Mouse (Mus musculus) liver, embryonic 16.5 days (tissue): Measurements from ENCODE around the gene Nol4l. TPM values are rescaled to one million over a fixed set of nuclear protein-coding genes. Genes with fewer than 3 reads are reported as not detected.

Source experiments
- ATAC-seq: fragments of 200-750 bp; cut with Nextera tagmentation; 2 replicates; pipeline ENCODE4 v1.8.0; 2017; ENCODE audit warnings: low read depth, mild to moderate bottlenecking, moderate number of reproducible peaks, moderate library complexity
- H3K27ac ChIP-seq: fragments of 300-500 bp; sonication (generic); 2 replicates; pipeline ENCODE4 v1.5.1; 2014; ENCODE audit warnings: mild to moderate bottlenecking, low read length
- H3K27me3 ChIP-seq: fragments of 300-500 bp; sonication (generic); 2 replicates; pipeline ENCODE4 v1.6.1; 2014; ENCODE audit warnings: low read depth, low read length, mixed read lengths; ENCODE audit not compliant: control insufficient read depth, insufficient read depth
- H3K36me3 ChIP-seq: fragments of 300-500 bp; sonication (generic); 2 replicates; pipeline ENCODE4 v1.6.1; 2014; ENCODE audit warnings: mild to moderate bottlenecking; ENCODE audit not compliant: control insufficient read depth, insufficient read depth
- H3K4me1 ChIP-seq: fragments of 300-500 bp; sonication (generic); 2 replicates; pipeline ENCODE4 v1.6.1; 2014; ENCODE audit warnings: low read depth, low read length, mixed read lengths; ENCODE audit not compliant: control insufficient read depth
- H3K4me2 ChIP-seq: fragments of 300-500 bp; sonication (generic); 2 replicates; pipeline ENCODE4 v1.6.1; 2014; ENCODE audit warnings: low read depth, low read length, mixed read lengths
- H3K4me3 ChIP-seq: fragments of 300-500 bp; sonication (generic); 2 replicates; pipeline ENCODE4 v1.5.1; 2014; ENCODE audit warnings: low read depth, mild to moderate bottlenecking, low read length
- H3K9ac ChIP-seq: fragments of 300-500 bp; sonication (generic); 2 replicates; pipeline ENCODE4 v1.6.1; 2014; ENCODE audit warnings: low read depth, low read length
- H3K9me3 ChIP-seq: fragments of 300-500 bp; sonication (generic); replicated peaks from 2 replicates; pipeline ENCODE4 v1.6.1; 2016; ENCODE audit warnings: low read length; ENCODE audit not compliant: control insufficient read depth
- WGBS: fragments of 180-500 bp; shearing (Covaris S2); extraction: QIAGEN DNeasy Blood & Tissue Kit; methylation state at CpG from one replicate; pipeline ENCODE4 v1.1.7; 2014; ENCODE audit not compliant: insufficient replicate concordance; 5-methylcytosine and 5-hydroxymethylcytosine counted together
- polyA plus RNA-seq: library from polyadenylated mRNA; unstranded; fragments of >200 nt; fragmentation: Nextera tagmentation; extraction: Ambion mirVana; gene quantifications from 2 replicates; pipeline ENCODE4 v1.2.1, GENCODE M21; 2015

The Nol4l gene
- polyA plus RNA-seq, 1 experiment from 2014 or later = 4.3 TPM

- Histone ChIP-seq H3K9ac (no peak overlapping the region), H3K4me3 (no peak overlapping the region), H3K9me3 (no peaks in the 10 kb centered on the region), H3K4me1 (peaks cover 17% of the 10 kb centered on the region), H3K27ac (peak overlapping the region; percentile 25; the same call in 1 of the 2 replicates), H3K36me3 (no peaks in the 10 kb centered on the region; the same call in 1 of the 2 replicates), H3K4me2 (no peak overlapping the region), H3K27me3 (no peaks in the 10 kb centered on the region)
- no peak for ATAC-seq
- WGBS = 46% methylated on average over 4 of the region's 4 CpGs
These were observed 54.4 kb downstream of the Nol4l start for GRCm38 (mm10) chr2:153475114-153476112.

GRCm38 (mm10) chr2:153470983-153471382 is 58.8 kb downstream of the Nol4l start:
- H3K36me3 ChIP-seq = no peaks in the 10 kb centered on the region; the same call in 1 of the 2 replicates
- H3K4me2 ChIP-seq = no peak overlapping the region
- H3K27me3 ChIP-seq = no peaks in the 10 kb centered on the region
- no peak overlapping the region for H3K4me3 ChIP-seq
- H3K9me3 ChIP-seq = no peaks in the 10 kb centered on the region
- peaks cover 3% of the 10 kb centered on the region for H3K4me1 ChIP-seq
- 69% methylated on average over 3 of the region's 3 CpGs for WGBS
- no peak overlapping the region for H3K9ac ChIP-seq
- no peak overlapping the region for H3K27ac ChIP-seq
- no peak for ATAC-seq

GRCm38 (mm10) chr2:153469764-153470163 is 60.0 kb downstream of the Nol4l start:
- H3K27ac ChIP-seq = no peak overlapping the region
- ATAC-seq = no peak
- H3K4me1 ChIP-seq = peaks cover 3% of the 10 kb centered on the region
- no peak overlapping the region for H3K4me3 ChIP-seq
- no peaks in the 10 kb centered on the region; the same call in 1 of the 2 replicates for H3K36me3 ChIP-seq
- H3K9me3 ChIP-seq = no peaks in the 10 kb centered on the region
- H3K4me2 ChIP-seq = no peak overlapping the region
- H3K27me3 ChIP-seq = no peaks in the 10 kb centered on the region
- H3K9ac ChIP-seq = no peak overlapping the region
- WGBS = 69% methylated on average over 4 of the region's 4 CpGs

GRCm38 (mm10) chr2:153469317-153469716 is 60.5 kb downstream of the Nol4l start:
- 69% methylated on average over 2 of the region's 2 CpGs for WGBS
- Histone ChIP-seq H3K27me3 (no peaks in the 10 kb centered on the region), H3K4me3 (no peak overlapping the region), H3K4me1 (peaks cover 3% of the 10 kb centered on the region), H3K27ac (no peak overlapping the region), H3K4me2 (no peak overlapping the region), H3K9me3 (no peaks in the 10 kb centered on the region), H3K9ac (no peak overlapping the region), H3K36me3 (no peaks in the 10 kb centered on the region; the same call in 1 of the 2 replicates)
- ATAC-seq = no peak

- Histone ChIP-seq H3K27ac (no peak overlapping the region), H3K27me3 (no peaks in the 10 kb centered on the region), H3K9ac (no peak overlapping the region), H3K4me3 (no peak overlapping the region), H3K4me2 (no peak overlapping the region), H3K36me3 (peaks cover 7% of the 10 kb centered on the region), H3K4me1 (peaks cover 3% of the 10 kb centered on the region), H3K9me3 (no peaks in the 10 kb centered on the region)
- 32% methylated on average over 1 of the region's 1 CpGs for WGBS
- no peak for ATAC-seq
These were observed 62.4 kb downstream of the Nol4l start for GRCm38 (mm10) chr2:153467372-153467771.

GRCm38 (mm10) chr2:153463257-153463656 is 66.5 kb downstream of the Nol4l start:
- no peak overlapping the region for H3K4me3 ChIP-seq
- H3K4me1 ChIP-seq = peaks cover under 1% of the 10 kb centered on the region
- no peak for ATAC-seq
- no peaks in the 10 kb centered on the region for H3K9me3 ChIP-seq
- no peak overlapping the region for H3K9ac ChIP-seq
- H3K4me2 ChIP-seq = no peak overlapping the region
- 85% methylated on average over 3 of the region's 3 CpGs for WGBS
- H3K27ac ChIP-seq = no peak overlapping the region
- no peaks in the 10 kb centered on the region for H3K27me3 ChIP-seq
- peaks cover 7% of the 10 kb centered on the region for H3K36me3 ChIP-seq

- no peak for ATAC-seq
- H3K27ac ChIP-seq = peak overlapping the region; percentile 53
- no peak overlapping the region for H3K4me3 ChIP-seq
- H3K9me3 ChIP-seq = no peaks in the 10 kb centered on the region
- 43% methylated on average over 3 of the region's 3 CpGs for WGBS
- H3K4me2 ChIP-seq = no peak overlapping the region
- H3K27me3 ChIP-seq = no peaks in the 10 kb centered on the region
- H3K9ac ChIP-seq = no peak overlapping the region
- H3K36me3 ChIP-seq = no peaks in the 10 kb centered on the region
- H3K4me1 ChIP-seq = peaks cover 38% of the 10 kb centered on the region
These were observed 71.7 kb downstream of the Nol4l start for GRCm38 (mm10) chr2:153458022-153458441.

- no peak for ATAC-seq
- H3K9me3 ChIP-seq = no peaks in the 10 kb centered on the region
- peaks cover 38% of the 10 kb centered on the region for H3K4me1 ChIP-seq
- H3K27me3 ChIP-seq = no peaks in the 10 kb centered on the region
- whole genome bisulfite sequencing = 47% methylated on average over 4 of the region's 4 CpGs
- no peak overlapping the region for H3K27ac ChIP-seq
- H3K9ac ChIP-seq = no peak overlapping the region
- H3K4me3 ChIP-seq = no peak overlapping the region
- H3K4me2 ChIP-seq = no peak overlapping the region
- no peaks in the 10 kb centered on the region for H3K36me3 ChIP-seq
These were observed 72.3 kb downstream of the Nol4l start for GRCm38 (mm10) chr2:153457467-153457866.
